Mouse (Mus musculus) T-helper 17 cell (primary cell): ENCODE results near the gene Foxp1.

Experiments used
- in situ Hi-C, 2 experiments: fragments of 300-600 bp; cut with MboI, MseI; formaldehyde crosslinking; loops; 1 replicate in 1 of 2; 2 replicates in 1 of 2; pipeline ENCODE4 v1.15.1; 2025; ENCODE audit warnings: high pct_unique_total_duplicates in 2 of 2

Foxp1 gene

DNA sequence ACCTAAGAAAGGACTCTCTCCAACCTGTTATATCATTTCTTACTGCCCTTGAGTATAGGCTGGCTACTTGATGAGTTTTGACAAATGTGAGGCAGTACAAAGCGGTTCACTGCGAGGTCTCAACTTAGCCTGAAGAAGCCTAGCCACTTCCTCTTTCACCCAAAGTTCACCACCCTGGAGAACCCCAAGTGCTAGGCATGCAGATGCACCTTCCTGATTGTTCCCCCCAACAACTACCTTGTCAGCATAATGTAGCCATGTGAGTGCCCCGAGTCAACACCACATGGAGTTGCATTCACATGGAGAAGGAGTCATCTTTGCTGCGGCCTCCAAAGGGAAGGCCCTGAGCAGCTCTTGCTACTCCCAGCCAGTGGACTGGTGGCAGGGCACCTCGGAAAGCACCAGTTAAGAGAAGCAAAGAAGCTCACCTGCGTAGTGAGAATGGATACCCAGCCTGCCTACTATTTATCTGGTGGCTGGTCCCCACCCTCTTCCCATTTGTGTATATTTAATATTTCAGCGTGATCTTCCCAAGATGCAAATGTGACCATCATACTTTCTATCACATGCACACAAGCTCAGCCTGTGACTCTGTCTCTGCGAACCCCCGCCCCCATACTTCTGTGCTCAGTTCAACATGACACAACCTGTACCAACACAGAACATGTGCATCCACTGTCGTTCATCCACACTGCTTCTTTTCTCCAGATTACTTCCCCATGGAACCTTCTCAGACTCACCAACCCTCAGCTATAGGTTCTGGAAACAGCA, 280.7 kb downstream of the Foxp1 start:
- in situ Hi-C loops: no loop called here

DNA sequence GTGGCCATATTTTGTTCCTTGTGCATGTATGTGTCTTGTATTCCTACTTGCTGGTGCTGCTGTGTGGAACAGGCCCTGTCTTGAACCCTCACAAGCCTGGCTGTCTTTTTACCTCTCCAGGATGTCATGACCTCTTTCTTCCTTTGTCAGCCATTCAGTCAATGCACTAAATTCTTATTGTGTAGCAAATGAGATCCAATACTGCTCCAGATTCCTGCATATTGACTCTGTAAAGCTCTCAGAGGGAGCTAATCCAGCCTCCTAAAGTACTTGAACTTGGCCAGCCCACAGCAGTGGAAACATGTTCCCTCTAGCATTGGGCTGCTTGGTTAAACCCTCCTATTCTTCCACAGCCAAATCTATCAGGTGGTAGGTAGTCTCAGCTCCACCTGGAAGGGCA, 281.8 kb downstream of the Foxp1 start:
- in situ Hi-C loops: no loop called here

DNA sequence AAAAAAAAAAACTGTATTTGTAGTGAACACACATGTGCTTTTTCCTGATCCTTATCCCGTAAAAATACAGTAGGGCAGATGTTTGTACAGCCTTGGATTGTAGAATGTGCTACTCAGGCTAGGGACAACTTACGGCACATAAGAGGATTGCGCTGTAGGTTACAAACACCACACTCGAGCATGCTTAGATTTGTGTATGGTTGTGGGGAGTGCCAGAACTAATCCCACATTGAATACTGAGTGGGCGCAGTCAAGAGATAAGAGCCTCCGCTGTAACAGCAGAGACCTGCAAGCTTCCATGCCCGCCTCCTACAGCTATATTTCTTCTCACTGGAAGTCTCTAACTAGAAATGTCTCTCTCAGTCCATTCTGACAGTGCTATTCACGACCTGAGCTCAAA, 286.9 kb downstream of the Foxp1 start:
- in situ Hi-C loops: no loop called here

DNA sequence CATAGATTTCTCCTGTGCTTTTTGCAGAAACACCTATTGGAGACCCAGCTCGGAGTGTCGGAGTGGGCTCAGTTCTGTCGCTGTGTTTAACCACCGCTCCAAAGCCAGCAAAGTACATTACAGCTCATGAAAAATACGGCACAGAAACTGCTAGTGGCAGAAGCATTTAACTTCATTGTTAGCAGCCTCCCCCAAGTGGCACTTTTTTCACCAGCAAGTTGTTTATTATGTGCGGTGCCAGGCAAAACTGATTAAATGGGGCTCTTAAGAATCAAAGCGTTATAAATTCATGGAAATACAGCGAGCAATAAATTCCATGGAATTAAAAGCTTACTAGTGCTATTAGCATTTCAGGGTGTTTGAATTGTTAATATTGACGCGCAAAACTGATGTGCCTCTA, 289.1 kb downstream of the Foxp1 start:
- in situ Hi-C loops: no loop called here

DNA sequence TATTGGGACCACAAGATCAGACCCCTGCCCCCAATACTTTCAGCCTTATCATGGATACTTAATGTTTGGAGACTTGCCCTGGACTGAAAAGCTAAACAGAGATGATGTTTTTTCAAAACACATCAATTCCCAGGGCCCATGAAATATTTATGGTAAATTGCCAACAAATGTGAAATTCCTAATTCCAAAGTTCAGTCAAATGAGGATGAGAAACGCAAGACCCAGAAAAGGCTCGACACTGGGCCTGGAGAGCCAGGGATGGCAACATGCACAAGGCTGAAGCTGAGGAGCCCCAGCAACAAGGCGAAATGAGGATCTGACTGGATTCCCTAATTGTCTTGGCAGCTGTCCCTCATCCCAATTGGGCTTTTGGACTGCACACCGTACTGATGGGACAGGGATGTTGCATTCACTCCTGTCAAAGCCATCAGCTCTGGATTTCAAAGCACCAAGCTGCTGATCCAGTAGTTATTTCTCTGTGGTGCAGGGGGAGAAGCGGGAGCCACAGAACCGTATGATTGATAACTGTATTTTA, 294.1 kb downstream of the Foxp1 start:
- in situ Hi-C loops: loop anchor here in 1 of 2 experiments (10.0 kb wide), 1 partner anchor 704 kb away; no protein-coding TSS in a partner anchor

DNA sequence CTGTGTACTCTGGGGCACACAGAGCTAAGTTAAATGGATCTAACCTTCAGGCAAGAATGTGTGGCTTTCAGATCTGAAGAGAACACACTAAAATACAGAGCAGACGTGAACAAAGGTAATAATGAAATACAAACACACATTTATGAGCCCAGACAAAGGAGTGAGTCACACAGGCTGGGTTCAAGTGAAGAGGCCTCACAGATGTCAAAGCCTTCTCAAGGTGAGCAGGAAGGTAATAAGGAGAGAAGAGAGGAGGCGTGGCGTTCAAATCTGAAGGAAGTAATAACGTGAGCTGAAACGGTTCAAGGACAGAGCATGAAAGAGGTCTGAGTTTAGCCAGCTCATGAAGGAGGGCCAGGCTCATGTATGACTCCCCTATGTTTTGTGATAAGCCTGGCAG, 301.4 kb downstream of the Foxp1 start:
- in situ Hi-C loops: loop anchor here in 1 of 2 experiments (10.0 kb wide), 1 partner anchor 696 kb away; no protein-coding TSS in a partner anchor

DNA sequence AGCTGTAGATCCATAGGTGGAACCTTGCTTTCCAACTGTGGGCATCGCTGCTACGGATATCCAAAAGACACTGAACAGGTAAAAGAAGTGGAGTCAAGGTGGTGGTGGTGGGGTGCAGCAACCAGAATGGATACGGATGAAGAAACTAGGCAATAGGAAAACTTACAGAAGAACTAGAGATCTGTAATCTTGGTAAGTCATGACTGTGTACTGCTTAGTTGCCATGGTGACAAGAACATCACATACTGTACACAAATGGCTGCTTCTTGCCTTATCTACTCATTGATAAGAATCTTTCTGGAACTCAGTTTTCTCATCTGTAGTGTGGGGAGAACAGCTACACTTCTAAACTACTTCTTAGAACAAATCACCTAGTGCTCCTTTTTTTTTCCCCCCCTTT, 302.0 kb downstream of the Foxp1 start:
- in situ Hi-C loops: loop anchor here in 1 of 2 experiments (10.0 kb wide), 1 partner anchor 696 kb away; no protein-coding TSS in a partner anchor

DNA sequence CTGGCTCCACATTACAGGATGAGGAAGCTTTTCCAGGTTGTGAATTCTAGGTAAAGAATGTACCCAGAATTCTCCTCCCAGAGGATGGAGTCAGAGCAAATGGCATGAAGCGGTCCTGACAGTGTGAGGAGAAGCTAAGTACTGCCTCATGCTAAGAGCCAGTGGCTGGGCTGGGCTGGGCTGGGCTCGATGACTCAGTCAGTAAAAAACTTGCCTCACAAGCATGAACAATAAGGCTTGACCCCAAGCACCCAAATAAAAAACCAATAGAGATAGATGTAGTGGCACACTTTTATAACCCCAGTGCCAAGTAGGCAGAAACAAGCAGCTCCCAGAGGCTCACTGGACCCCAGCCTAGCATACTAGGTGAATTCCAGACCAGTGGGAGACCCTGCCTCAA, 304.7 kb downstream of the Foxp1 start:
- in situ Hi-C loops: no loop called here

DNA sequence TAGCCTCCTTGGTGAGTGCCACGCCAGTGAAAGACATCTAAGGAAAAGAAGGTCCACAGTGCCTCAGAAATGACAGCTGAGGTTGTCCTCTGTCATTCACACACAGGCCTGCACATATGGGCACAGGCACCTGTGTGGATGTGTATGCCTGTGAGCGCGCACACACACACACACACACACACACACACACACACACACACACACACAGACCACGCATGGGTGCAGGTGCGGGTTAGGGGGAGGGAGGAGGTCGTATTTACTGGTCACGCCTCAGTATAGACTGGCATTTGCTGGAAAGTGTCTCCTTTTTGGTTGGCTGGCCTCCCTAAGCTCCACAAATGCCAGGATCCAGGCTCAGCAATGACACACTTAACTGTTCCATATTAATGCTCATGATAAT, 305.4 kb downstream of the Foxp1 start:
- in situ Hi-C loops: no loop called here

DNA sequence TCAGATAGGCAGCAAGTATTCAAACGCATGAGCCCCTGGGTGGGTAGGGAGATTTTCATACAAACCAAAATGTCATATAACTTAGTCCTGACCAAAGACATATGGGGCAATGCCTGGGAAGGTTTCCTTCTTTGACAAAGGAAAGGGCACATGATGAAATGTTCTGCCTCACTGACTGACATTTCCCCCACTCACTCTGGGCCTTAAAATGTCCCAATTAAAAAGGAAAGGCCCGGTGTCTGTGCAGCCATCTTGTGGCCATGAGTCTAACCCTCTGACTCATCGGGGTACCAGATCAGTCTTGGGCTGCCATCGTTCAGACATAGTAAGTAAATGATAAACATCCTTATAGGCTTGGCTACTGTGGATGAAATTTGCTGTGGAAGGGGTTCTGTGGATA, 310.1 kb downstream of the Foxp1 start:
- in situ Hi-C loops: no loop called here

DNA sequence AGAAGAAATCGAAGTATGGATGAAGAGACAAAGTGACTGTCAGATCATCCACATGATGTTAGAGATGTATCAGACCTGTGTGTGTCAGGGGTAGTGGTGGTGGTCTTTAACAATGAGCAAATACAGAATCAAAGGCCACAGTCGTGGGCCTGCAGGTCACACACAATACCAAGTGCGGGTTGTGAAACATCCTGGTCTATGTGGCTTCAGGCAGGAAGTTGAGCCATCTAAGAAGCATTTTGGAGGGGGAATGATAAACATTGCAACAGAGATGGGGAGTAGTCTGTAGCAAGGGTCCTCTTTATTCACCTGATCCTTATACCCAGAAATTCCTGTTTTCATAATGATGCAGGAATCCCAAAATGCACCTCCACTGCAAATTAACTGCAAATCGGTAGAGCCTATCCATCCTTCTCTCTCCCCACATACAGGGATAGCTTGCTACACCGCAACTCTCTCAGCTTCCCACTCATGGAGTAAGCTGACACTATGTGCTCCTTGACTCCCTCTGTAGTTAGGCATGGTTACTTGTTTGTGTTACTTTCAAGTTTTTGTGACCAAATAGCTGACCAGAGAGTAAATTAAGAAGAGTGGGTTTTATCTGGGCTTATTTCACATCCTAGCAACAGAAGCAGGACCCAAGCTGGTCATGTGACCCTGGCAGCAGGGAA, 310.7 kb downstream of the Foxp1 start:
- in situ Hi-C loops: no loop called here

DNA sequence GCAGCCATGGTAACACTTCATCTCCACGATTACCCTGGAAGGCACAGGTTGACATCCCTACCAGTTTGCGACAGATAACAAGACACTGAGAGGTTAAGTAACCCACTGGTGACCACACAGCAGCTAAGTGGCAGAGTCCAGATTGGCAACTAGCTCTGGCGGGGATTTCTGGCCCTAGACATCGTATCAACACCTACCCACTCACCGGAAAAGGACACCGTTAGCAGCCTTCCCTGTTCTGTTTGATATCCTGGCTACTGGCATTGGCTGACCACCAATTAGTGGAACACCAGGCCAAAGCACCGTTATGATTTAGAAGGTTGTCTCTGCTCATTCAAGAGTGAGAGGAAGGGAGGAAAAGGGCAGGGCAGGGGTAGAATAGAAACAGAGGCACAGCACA, 312.4 kb downstream of the Foxp1 start:
- in situ Hi-C loops: no loop called here

DNA sequence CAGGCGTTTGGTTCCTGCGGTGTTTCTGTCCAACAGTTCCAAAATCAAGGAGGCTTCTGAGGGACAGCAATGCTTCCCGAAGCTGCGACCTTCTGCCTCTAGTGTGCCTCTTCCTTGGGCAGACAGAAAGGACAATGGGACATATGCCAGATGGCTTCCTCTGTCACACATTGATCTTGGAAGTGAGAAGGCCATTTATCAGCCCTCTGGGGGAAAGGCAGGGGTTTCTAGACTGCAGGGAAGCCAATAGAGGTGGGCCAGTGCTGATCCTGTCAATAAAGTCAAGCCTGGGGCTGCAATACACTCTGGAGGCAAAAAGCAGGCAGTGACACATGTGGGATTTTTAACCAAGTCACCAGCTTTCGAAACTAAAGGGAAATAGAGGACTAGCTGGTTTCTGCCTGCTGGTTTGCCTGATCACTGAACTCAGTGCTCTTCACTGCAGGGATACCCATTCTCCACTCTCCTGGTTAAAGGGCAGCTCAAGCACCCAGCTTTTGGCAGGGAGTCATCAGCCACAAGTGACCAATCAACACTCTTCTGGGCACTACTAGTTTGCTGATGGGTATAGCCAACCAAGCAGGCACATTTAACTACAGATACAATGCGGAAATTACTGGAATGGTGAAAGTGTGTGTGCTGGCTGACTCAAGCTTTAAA, 315.2 kb downstream of the Foxp1 start:
- in situ Hi-C loops: no loop called here

DNA sequence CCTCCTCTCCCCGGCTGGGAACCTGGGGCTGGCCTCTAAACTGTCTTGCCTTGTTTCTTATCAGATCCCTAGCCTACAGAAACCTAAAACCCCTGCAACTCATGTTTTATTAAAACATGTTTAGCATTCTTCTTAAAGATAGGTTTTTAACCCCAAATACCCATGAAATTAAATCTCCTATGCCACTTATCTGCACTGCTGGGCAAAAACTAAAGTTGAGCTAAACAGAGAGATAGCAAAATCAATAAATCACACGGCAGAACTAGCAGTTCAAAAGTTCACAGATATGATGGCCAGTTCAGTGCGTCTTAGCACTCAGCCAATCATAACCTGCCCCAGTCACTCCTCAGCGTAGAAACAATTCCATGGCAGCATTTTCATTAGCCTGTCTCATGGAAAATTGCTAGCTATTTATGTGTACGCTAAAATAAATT, 316.1 kb downstream of the Foxp1 start:
- in situ Hi-C loops: no loop called here

DNA sequence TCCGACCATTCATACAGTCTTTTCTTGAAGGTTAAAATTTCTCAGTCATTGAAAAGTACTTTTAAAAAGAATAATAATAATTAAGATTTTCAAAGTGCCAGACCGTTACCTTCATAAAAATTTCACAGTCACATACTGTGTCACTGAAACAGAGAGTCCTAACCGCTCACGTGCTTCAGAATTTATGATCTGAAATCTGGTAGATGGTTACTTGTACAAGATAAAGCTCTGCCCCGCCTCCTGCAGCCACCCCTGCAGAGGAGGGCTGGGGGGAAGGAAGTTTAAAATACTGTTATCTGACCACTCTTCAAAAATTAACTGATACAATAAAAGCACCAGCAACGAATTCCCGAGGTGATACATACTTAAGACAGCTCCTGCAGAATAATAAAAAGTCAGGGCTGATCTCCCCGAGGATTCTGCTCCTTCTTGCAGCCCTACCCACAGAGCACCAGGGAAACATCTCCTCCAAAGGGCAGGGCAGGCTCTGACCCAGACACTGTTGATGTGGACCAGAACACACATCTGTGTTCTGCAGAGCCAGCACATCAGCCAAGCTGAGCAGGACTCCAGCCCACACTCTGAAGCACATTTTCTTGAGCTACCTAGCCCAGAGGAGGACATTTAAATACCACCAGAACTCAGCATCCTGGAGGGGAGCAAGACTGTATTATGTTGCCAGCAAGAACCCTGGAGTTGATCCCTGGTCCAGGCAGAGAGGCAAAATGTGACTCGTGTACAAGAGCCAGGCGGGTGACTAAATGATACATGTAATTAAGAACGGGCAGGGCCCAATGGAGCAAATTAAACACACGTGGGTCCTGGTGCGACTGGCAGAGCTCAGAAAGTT, 316.7 kb downstream of the Foxp1 start:
- in situ Hi-C loops: no loop called here

DNA sequence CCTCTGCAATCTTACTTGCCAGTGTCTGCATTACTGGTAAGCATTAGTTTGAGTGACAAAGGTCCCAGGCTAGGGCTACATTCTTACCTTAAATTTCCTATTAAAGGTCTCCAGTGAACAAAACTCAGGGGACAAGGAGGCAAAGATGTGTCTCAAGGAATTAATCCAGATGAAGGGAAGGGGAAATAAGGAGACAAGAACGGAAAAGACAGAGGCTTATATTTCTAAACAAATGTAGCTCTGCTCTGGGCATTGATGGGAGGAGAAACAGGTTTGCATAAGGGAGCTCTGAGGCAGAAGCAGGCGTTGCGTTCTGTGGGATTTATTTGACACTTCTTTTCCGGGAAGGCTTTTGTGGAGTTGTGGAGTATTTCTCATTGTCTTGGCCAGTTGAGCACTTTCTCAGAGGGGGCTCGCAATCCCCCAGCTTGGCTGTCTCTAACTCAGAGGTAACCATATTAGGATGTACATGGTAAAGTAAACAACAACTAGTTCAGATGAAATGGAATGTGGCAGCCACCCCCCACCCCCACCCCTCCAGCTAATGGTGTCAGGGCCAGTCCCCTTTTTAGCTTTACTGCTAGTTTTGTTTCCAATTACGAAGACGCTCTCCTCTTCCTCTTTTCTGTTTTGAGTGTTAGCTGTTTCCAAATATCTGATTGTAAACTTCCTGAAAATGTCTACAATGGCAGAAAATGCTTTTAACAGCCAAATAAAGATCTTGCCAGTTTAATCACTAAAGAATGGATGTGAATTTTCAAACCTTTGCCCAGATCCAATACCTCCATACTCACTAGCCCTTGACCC, 317.5 kb downstream of the Foxp1 start:
- in situ Hi-C loops: no loop called here

DNA sequence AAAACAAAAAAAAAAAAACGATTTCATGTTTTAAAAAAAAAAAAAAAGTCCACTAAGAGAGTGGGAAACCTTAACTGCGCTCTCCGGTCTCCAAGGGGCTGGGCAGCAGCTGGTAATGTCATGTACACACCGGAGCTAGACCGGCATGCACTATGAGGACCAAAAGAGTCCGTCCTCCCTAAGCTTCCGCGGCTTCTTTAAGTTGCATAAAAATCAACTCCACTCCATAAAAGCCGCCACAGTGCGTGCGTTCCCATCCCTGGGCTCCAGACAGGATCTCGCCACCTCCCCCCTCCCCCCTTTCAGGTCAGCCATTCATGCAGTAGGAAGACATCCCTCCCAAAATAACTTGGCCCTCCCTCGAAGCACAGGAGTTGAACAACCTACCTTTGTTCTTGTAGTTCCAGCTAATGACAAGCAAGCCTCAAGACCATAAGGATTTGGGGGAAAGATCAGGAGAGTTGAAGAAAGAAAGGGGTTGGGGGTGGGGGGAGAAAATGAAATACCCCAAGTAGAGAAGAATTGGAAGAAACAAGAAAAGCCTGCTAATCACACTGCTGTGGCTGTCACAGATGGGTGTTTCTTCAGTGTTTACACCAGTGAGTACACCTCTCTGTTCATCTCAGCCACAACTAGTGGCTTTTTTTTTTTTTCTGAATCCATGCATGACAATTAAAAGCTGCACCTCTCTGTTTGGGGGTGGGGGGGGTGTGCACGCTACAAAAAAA, 318.3 kb downstream of the Foxp1 start:
- in situ Hi-C loops: no loop called here

DNA sequence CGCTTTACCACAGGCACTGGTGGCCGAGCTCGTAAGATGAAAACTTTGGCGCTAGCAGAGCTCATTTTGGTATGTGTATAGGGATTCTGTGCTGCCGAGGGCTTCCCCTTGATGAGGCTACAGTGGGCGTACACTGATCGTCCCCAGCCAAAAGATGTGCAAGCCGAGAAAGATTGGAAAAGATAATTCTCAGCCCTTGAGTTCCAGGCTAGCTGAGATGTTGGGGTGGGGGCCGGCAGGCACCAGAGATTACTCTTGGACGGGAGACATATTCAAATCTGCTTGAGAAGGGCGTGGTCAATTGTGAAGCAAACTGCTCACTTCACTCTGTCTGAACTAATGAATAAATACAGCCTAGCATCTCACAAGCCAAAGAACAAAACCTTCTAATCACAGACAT, 319.3 kb downstream of the Foxp1 start:
- in situ Hi-C loops: no loop called here

DNA sequence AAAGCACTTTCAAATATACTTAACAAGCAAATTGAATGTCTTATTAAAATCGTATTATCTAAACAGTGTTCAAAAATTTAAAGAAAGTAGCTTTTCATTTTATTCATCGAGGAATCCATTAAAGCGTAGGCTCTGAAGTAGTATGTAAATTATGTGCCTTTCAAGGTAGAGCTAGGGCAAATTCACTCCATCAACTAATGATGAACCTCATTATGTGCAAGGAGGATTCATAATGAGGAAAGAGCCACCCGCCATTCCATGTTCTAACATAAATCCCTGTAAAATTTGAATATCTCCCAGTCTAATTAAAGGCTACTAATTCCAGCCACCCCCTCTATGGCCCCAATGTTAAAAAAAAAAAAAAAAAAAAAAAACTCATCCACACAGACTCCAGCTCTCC, 319.7 kb downstream of the Foxp1 start:
- in situ Hi-C loops: no loop called here

DNA sequence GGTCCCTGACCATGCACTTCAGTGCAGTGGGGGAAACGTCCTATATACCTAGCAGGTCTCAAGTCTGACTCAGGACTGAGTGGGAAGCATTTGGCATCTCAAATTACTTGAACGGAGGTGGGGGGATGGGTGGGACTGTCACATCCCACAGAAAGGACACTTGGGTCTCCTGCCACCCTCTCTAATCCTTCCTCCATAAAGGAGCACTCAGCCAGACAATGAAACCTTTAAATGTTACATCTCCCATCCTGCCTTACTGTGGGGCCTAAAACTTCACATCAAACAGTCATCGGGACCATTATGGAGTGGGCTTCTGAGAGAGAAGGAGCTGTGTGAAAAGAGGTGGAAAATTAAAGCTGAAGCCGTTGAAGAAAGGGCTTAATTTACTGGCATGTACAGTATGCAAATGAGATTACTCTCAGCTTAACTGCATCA, 321.2 kb downstream of the Foxp1 start:
- in situ Hi-C loops: no loop called here
